Comparison of ENCODE assay signal across 14 mouse cellular contexts in genomic region chr19:43926141-43926987, GRCm38 (mm10). TPM values are rescaled to one million over a fixed set of nuclear protein-coding genes. Genes with fewer than 3 reads are reported as not detected.
A peak's percentile ranks its signal among the peaks of the same experiment; 100 is the strongest.
DNase-seq lines count a peak whose midpoint lies in the region; ATAC-seq and TF ChIP-seq lines count a peak whose summit lies in the region.
"Had no signal": no experiment of that assay in that cellular context is flagged by ENCODE, and none has a peak within 500 bp of the region (broad histone marks: within the 10 kb centered on the region; RNA-seq: fewer than 3 reads in every experiment).

No protein-coding gene starts in this region.

- H3K4me3 ChIP-seq in liver, adult 2 months (ENCODE audit: insufficient read depth, low read depth, low read length): no peak overlapping the region
- no peak overlapping the region for H3K4me3 ChIP-seq in liver, embryonic 12.5 days
- H3K4me3 ChIP-seq in CH12.LX (replicated peaks in 1 of 3; ENCODE audit: low read depth in 2 of 3, low read length in 2 of 3, poor library complexity in 1 of 3): no peak overlapping the region
- H3K4me3 ChIP-seq in macrophage (ENCODE audit: inconsistent target): no peak overlapping the region
- no peak overlapping the region for H3K4me3 ChIP-seq in midbrain, embryonic 13.5 days (replicated peaks)
- H3K4me3 ChIP-seq: forebrain, embryonic 12.5 days; kidney, embryonic 15.5 days; lung, embryonic 15.5 days; midbrain, embryonic 12.5 days had no signal

- in situ Hi-C loops in CH12.LX (cut with MboI; ENCODE audit: low pct_ligation_motif_present, low pct_unique_long_range_greater_than_20kb, low sequenced_read_pairs): no loop called here

- dilution Hi-C loops in CH12.LX (cut with MboI; ENCODE audit: extremely low pct_ligation_motif_present, extremely low pct_unique_long_range_greater_than_20kb, low sequenced_read_pairs): no loop called here

- H3K79me2 ChIP-seq in liver, adult 2 months (ENCODE audit: control insufficient read depth, insufficient read depth, low read length): peaks cover 37% of the 10 kb centered on the region
- H3K79me2 ChIP-seq in CH12.LX (replicated peaks; ENCODE audit: control insufficient read depth, extremely low read depth, insufficient read depth, poor library complexity, severe bottlenecking) (no peaks in the 10 kb centered on the region), macrophage (ENCODE audit: inconsistent target) (peaks cover 84% of the 10 kb centered on the region)

- intact Hi-C loops in heart, postnatal 10 days (cut with DNase I): no loop called here

- TF ChIP-seq CTCF in liver, adult 2 months (IDR thresholded peaks at IDR 0.05; ENCODE audit: low read depth, low read length): no peak
- no peak for TF ChIP-seq CTCF in CH12.LX (conservative IDR thresholded peaks at IDR 0.05 in 1 of 2, IDR thresholded peaks at IDR 0.05 in 1 of 2; ENCODE audit: low read depth in 2 of 2, low read length in 2 of 2)

- H3K36me3 ChIP-seq in liver, adult 2 months (ENCODE audit: control insufficient read depth, insufficient read depth, low read length): no peaks in the 10 kb centered on the region
- peaks cover 9% of the 10 kb centered on the region; the same call in 1 of the 2 replicates for H3K36me3 ChIP-seq in liver, embryonic 12.5 days
- H3K36me3 ChIP-seq in CH12.LX (replicated peaks in 1 of 2; ENCODE audit: control insufficient read depth in 1 of 2, insufficient read depth in 1 of 2, low read length in 1 of 2) (peaks cover 0 to 8% of the 10 kb centered on the region in 2 experiments), macrophage (ENCODE audit: inconsistent target) (peaks cover 4% of the 10 kb centered on the region; the same call in 1 of the 2 replicates)
- no peaks in the 10 kb centered on the region for H3K36me3 ChIP-seq in midbrain, embryonic 13.5 days
- H3K36me3 ChIP-seq: forebrain, embryonic 12.5 days; lung, embryonic 15.5 days; midbrain, embryonic 12.5 days had no signal

- H3K27me3 ChIP-seq in liver, adult 2 months (ENCODE audit: control insufficient read depth, insufficient read depth, low read length): no peaks in the 10 kb centered on the region
- no peaks in the 10 kb centered on the region for H3K27me3 ChIP-seq in liver, embryonic 12.5 days (replicated peaks)
- H3K27me3 ChIP-seq in CH12.LX (replicated peaks): no peaks in the 10 kb centered on the region
- H3K27me3 ChIP-seq in midbrain, embryonic 13.5 days: peaks cover 3% of the 10 kb centered on the region; the same call in 1 of the 2 replicates
- H3K27me3 ChIP-seq: kidney, embryonic 15.5 days; lung, embryonic 15.5 days had no signal

- no peak for ATAC-seq in liver, embryonic 12.5 days
- no peak for ATAC-seq in megakaryocyte-erythroid progenitor cell, adult 5-6 weeks (replicated peaks; ENCODE audit: low FRiP score, low TSS enrichment, poor library complexity, severe bottlenecking)
- ATAC-seq in midbrain, embryonic 13.5 days: no peak

- no peak overlapping the region for H3K9ac ChIP-seq in liver, adult 2 months (ENCODE audit: low read depth, low read length)
- no peak overlapping the region for H3K9ac ChIP-seq in liver, embryonic 12.5 days
- no peak overlapping the region for H3K9ac ChIP-seq in CH12.LX (ENCODE audit: insufficient read depth, low read depth)
- no peak overlapping the region for H3K9ac ChIP-seq in midbrain, embryonic 13.5 days (replicated peaks)
- H3K9ac ChIP-seq: forebrain, embryonic 12.5 days; kidney, embryonic 15.5 days; lung, embryonic 15.5 days; midbrain, embryonic 12.5 days had no signal

- H3K9me3 ChIP-seq in liver, embryonic 12.5 days (replicated peaks): peaks cover 3% of the 10 kb centered on the region; the same call in 1 of the 2 replicates
- H3K9me3 ChIP-seq in CH12.LX (replicated peaks; ENCODE audit: low read length): peaks cover 4% of the 10 kb centered on the region
- no peaks in the 10 kb centered on the region for H3K9me3 ChIP-seq in midbrain, embryonic 13.5 days
- H3K9me3 ChIP-seq: forebrain, embryonic 12.5 days; kidney, embryonic 15.5 days; lung, embryonic 15.5 days; midbrain, embryonic 12.5 days had no signal

- peaks cover 4% of the 10 kb centered on the region for H3K4me1 ChIP-seq in liver, adult 2 months (ENCODE audit: control insufficient read depth, insufficient read depth, low read length)
- H3K4me1 ChIP-seq in liver, embryonic 12.5 days: peaks cover 19% of the 10 kb centered on the region
- peaks cover 3 to 20% of the 10 kb centered on the region in 2 experiments; a peak in 3 of 4 replicates for H3K4me1 ChIP-seq in CH12.LX (ENCODE audit: control insufficient read depth in 1 of 2, insufficient read depth in 2 of 2)
- peaks cover 12% of the 10 kb centered on the region for H3K4me1 ChIP-seq in midbrain, embryonic 13.5 days (replicated peaks)

- DNase-seq in liver, adult 2 months (ENCODE audit: extremely low read depth, low read depth, low spot score): peak; percentile 67
- DNase-seq in CH12.LX (ENCODE audit: extremely low read depth) (no peak), NIH3T3 (ENCODE audit: low read depth) (peak; percentile 58)
- no peak for DNase-seq in heart, postnatal 10 days
- DNase-seq: embryo, embryonic 11 days; heart, postnatal 36 days had no signal

- 54% methylated on average over 10 of the region's 10 CpGs for WGBS in liver, adult 2 months
- 65% methylated on average over 10 of the region's 10 CpGs for WGBS in liver, embryonic 12.5 days (ENCODE audit: insufficient replicate concordance)
- WGBS in macrophage (ENCODE audit: missing documents): 46% methylated on average over 8 of the region's 10 CpGs
- 82% methylated on average over 10 of the region's 10 CpGs for WGBS in midbrain, embryonic 13.5 days

- H3K4me2 ChIP-seq in liver, embryonic 12.5 days: no peak overlapping the region
- H3K4me2 ChIP-seq in CH12.LX (ENCODE audit: insufficient read depth, low read depth, poor library complexity, severe bottlenecking): no peak overlapping the region
- no peak overlapping the region for H3K4me2 ChIP-seq in midbrain, embryonic 13.5 days (replicated peaks)
- H3K4me2 ChIP-seq: forebrain, embryonic 12.5 days; kidney, embryonic 15.5 days; lung, embryonic 15.5 days; midbrain, embryonic 12.5 days had no signal

- no peak for TF ChIP-seq EP300 in CH12.LX (IDR thresholded peaks at IDR 0.05; ENCODE audit: low read length)

- no peak overlapping the region for H3K27ac ChIP-seq in liver, adult 2 months (replicated peaks; ENCODE audit: insufficient read depth, low read depth, low read length)
- H3K27ac ChIP-seq in liver, embryonic 12.5 days: no peak overlapping the region
- H3K27ac ChIP-seq in CH12.LX (ENCODE audit: insufficient read depth, low read depth) (no peak overlapping the region), macrophage (peak overlapping the region; percentile 8; the same call in 1 of the 2 replicates)
- no peak overlapping the region for H3K27ac ChIP-seq in midbrain, embryonic 13.5 days
- H3K27ac ChIP-seq: forebrain, embryonic 12.5 days; kidney, embryonic 15.5 days; lung, embryonic 15.5 days; midbrain, embryonic 12.5 days had no signal

- no peak for TF ChIP-seq POLR2A in liver, adult 2 months (IDR thresholded peaks at IDR 0.05; ENCODE audit: extremely low read depth, insufficient read depth, low read length)
- no peak for TF ChIP-seq POLR2A in CH12.LX (IDR thresholded peaks at IDR 0.05; ENCODE audit: low read depth, low read length)

- no peak for TF ChIP-seq RAD21 in CH12.LX (IDR thresholded peaks at IDR 0.05; ENCODE audit: low read depth, low read length)

TF ChIP-seq in CH12.LX, 34 proteins besides CTCF, POLR2A, EP300 and RAD21:
- TF ChIP-seq ZC3H11A (IDR thresholded peaks at IDR 0.05; ENCODE audit: low read depth, low read length): no peak
- TF ChIP-seq BHLHE40 (IDR thresholded peaks at IDR 0.05; ENCODE audit: low read depth, low read length): peak; percentile 39; the same call in 1 of the 2 replicates

RNA-seq across cellular contexts. Expression of gene Dnmbp, which starts 13.6 kb away (rescaled TPM):
- 23.3 and 24.7 TPM in 2 replicates for total RNA-seq in liver, adult 2 months (2014; rRNA removed)
- 15.5 and 15.6 TPM in 2 replicates for polyA plus RNA-seq in liver, adult 2 months (2012; rRNA removed)
- 3.9 and 4.2 TPM in 2 replicates for polyA plus RNA-seq in liver, embryonic 12.5 days (2016; fragmentation: Nextera tagmentation; extraction: Ambion mirVana)
- total RNA-seq in CH12.LX (2012; rRNA removed) (2.3 and 2.6 TPM in 2 replicates), CH12.LX (2014; rRNA removed) (1.8 and 1.9 TPM in 2 replicates)
- polyA plus RNA-seq in CH12.LX (2012; ENCODE audit: insufficient read length, low read depth) (4.7 and 5.4 TPM in 2 replicates), macrophage (2018) (10.0 to 13.6 TPM (median 12.2 TPM) in 3 replicates)
- 10 to 100 TPM; 11.2 to 85.0 (median 41.0) TPM for total RNA-seq in macrophage (2018; cell fraction: chromatin; rRNA removed)
- 10 to 100 TPM in 12 of 26 experiments, 1 to 10 TPM in 14; 2.1 to 18.6 (median 9.3) TPM for total RNA-seq in macrophage (2018; cell fraction: cytosol; rRNA removed)
- 10 to 100 TPM in 20 of 26 experiments, 1 to 10 TPM in 6; 5.9 to 56.9 (median 19.8) TPM for total RNA-seq in macrophage (2018; cell fraction: nucleus; rRNA removed)
- 2.1 and 5.0 TPM in 2 replicates for total RNA-seq in megakaryocyte-erythroid progenitor cell, adult 5-6 weeks (2014; fragmentation: Nextera tagmentation)
- 1.8 and 1.9 TPM in 2 replicates for total RNA-seq in megakaryocyte-erythroid progenitor cell, adult 5-6 weeks (2017)
- 10 to 100 TPM; 11.2 to 13.2 TPM for total RNA-seq in heart, postnatal 10 days (2021)
- 9.8 and 10.8 TPM in 2 replicates for polyA plus RNA-seq in midbrain, embryonic 13.5 days (2015; fragmentation: Nextera tagmentation; extraction: Ambion mirVana)

RNA-seq across cellular contexts. Expression of gene Cpn1, which starts 60.0 kb away (rescaled TPM):
- 215 and 272 TPM in 2 replicates for total RNA-seq in liver, adult 2 months (2014; rRNA removed)
- 336 and 360 TPM in 2 replicates for polyA plus RNA-seq in liver, adult 2 months (2012; rRNA removed)
- 42.8 and 45.8 TPM in 2 replicates for polyA plus RNA-seq in liver, embryonic 12.5 days (2016; fragmentation: Nextera tagmentation; extraction: Ambion mirVana)
- 0.13 and 0.17 TPM in 2 replicates for total RNA-seq in CH12.LX (2012; rRNA removed)
- 0.34 and 0.45 TPM in 2 replicates for total RNA-seq in CH12.LX (2014; rRNA removed)
- polyA plus RNA-seq in CH12.LX (2012; ENCODE audit: insufficient read length, low read depth): 0.83 and 1.0 TPM in 2 replicates
- under 1 TPM in 2 of 26 experiments, not detected in 24; 0.33 to 0.38 TPM for total RNA-seq in macrophage (2018; cell fraction: chromatin; rRNA removed)
- total RNA-seq in macrophage (2018; cell fraction: cytosol; rRNA removed): under 1 TPM in 18 of 26 experiments, not detected in 8; 0.05 to 0.31 (median 0.15) TPM
- total RNA-seq in macrophage (2018; cell fraction: nucleus; rRNA removed): under 1 TPM in 2 of 26 experiments, not detected in 24; 0.21 to 0.28 TPM
- polyA plus RNA-seq in macrophage (2018): 0.11 TPM in 1 of 3 replicates, not detected in the others
- total RNA-seq in megakaryocyte-erythroid progenitor cell, adult 5-6 weeks (2014; fragmentation: Nextera tagmentation): not detected in 2 replicates
- total RNA-seq in megakaryocyte-erythroid progenitor cell, adult 5-6 weeks (2017): not detected in 2 replicates
- total RNA-seq in heart, postnatal 10 days (2021): not detected
- polyA plus RNA-seq in midbrain, embryonic 13.5 days (2015; fragmentation: Nextera tagmentation; extraction: Ambion mirVana): 0.16 and 0.24 TPM in 2 replicates

Comparison
In these comparisons a context has a peak if more than half of its experiments do, and no peak if none do; other contexts are left out.
1. DNase-seq: peak in liver, adult 2 months (single experiment) and NIH3T3 (single experiment); none in CH12.LX (single experiment) and heart, postnatal 10 days (0 of 2).
2. RNA of gene Cpn1, which starts 60.0 kb away (polyA plus RNA-seq): 336 to 360 TPM in liver, adult 2 months and 42.8 to 45.8 TPM in liver, embryonic 12.5 days; 0.83 to 1.0 TPM in CH12.LX, 0.16 to 0.24 TPM in midbrain, embryonic 13.5 days and 0.11 TPM in macrophage; every median in the first group is over 10 times any median in the second.